Mouse (Mus musculus): Measurements from ENCODE around the gene Bcl2l1.

The Bcl2l1 gene

DNA sequence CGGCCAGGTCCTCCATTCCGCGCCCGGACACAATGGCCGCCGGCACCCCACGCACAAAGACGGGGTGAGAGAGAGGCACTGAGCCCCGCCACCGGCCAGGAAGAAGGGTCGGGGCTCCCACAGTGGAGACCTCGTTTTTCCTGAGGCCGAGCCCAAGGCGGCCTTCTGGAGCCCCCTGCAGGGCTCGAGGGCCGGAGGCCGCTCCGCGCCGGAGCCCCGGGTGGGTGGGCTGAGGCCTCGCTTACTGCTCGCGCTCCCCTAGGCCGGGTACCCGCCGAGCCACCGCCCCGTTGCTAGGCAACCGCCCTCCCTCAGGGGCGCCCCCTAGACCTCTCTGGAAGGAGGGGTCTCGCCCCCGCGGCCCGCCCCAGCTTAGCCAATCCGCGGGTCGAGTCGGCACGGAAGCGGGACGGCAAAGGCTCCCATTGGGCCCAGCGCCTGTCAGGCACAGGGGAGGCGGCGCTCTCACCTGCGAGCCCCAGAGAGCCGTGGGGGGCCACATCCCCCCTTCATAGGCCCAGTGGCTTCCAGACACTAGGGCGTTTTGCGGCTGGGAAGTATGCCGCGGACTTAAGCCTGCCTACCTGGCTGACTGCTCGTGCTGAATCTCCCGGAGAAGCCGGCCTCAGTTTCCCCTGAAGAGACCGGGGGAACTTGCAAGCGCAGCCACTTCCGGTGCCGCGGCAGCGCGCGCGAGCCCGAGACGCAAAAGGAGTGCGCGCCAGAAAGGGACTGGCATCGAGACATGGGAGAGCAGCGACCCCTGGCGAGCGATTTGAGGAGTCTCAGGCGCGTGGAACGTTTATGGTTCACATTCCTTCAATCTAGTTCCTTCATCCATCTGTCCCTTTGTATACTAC is at the start of gene Bcl2l1:
TSS of gene Bcl2l1 (minus strand) at position 710 of the 860 bp plus-strand sequence.
- under 1% methylated on average over 74 of the region's 74 CpGs for WGBS

DNA sequence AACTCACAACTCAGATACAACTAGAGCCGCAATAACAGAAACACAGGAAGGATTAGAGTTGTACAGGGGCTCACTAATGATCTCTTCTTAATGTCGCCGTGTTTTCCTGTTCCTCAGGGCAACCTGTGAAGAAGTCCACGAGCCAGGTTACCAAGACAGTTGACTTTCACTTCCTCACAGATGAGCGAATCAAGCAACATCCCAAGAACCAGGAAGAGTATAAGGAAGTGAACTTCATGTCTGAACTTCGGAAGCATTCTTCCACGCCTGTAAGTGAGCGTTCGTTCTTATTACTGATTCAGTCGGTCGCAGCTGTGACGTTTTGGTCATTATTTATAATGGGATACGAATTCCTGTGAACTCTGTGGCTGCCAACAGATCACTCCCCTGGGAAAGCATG is 49.4 kb upstream of the Bcl2l1 start:
- 89% methylated on average over 13 of the region's 13 CpGs for WGBS

DNA sequence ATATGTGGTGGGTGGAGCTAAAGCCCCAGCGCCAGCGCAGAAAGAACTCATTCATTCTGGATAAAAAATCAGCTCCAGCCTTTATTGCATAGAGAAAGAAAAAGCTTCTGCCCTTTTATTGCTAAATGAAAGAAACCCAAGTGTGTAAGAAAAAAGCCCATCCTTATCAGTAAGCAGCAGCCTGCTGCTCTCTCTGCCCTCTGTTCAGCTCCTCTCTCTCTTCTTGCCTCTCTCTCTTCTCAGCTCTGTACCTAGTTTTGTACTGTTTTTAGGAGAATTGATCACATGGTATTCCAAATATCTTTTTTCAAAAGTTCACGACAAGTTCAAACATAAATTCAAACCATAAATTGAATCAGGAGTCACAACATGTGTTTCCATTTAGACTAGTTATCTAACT is 46.7 kb upstream of the Bcl2l1 start:
- WGBS: 92% methylated on average over 3 of the region's 3 CpGs

DNA sequence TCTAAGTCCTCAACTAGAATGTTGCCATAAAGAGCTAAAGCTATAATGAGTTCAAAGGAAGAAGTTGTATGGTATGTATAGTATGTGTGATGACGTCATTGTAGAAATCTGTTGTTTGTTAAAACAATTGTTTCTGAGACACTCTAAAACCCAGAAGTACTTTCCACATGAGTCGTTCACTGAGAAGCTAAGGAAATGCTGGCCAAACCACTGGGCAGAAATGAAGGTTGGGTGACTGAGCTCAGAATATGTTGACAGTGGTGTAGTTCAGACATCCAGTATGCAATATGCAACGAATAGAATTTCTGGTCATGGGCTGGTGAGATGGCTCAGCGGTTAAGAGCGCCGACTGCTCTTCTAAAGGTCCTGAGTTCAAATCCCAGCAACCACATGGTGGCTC is 31.8 kb upstream of the Bcl2l1 start:
- WGBS: 93% methylated on average over 6 of the region's 6 CpGs

DNA sequence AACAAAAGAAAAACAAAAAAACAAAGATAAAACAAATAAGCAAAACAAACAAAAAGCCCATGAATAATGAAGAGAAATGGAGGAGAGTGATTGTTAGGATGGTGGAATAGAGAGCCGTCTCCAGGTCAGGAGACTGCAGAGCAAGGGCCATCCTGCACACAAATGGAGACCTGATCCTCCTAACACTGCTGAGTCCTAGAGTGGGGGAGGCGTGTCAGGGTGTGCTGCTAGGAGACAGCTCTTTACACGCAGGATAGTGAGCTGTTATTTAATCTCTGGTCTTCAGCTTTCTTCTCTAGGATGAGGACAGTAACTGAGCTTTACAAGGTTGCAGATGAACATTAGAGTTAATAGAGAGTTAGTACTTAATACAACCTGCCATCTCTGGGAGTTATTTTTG is 31.1 kb upstream of the Bcl2l1 start:
- 78% methylated on average over 3 of the region's 3 CpGs for WGBS

DNA sequence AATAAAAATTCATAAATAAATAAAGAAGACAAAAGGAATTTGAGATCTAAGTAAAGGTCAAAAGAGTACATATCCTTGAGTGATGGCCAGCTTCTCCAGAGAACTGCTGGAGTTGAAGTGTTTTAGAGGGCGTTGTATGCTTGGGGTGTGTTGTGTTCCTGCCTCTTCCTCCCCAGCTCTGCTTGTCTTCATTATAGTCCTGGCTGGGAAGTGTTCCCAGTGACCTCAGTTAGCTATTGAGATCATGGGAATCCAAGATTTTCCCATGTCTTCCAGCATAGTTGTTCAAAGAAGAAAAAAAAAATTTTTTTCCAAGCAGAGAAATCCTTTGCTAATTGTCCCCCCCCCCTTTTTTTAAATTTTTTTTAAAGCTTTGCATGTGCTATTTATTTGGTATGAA is 30.4 kb upstream of the Bcl2l1 start:
- WGBS: 80% methylated on average over 1 of the region's 1 CpGs

DNA sequence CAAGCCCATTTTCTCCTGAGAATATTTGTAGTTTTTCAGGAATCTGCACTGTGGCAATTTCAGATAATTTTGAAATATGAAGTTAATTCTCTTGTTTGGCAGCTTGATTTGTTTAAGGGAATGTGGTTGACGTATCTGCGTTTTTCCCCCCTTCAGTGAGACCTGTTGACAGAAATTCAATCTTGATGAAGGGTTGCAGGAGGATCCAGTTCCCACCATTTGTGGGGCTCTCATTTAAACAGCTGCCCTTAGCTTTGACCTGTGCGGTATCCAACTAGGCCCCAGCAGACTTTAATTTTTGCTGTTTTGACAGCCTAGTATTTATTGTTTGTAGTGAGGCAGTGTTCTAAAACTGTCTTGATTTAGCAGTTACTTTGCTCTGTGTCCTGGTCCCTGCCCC is 28.0 kb upstream of the Bcl2l1 start:
- 93% methylated on average over 3 of the region's 3 CpGs for whole genome bisulfite sequencing

DNA sequence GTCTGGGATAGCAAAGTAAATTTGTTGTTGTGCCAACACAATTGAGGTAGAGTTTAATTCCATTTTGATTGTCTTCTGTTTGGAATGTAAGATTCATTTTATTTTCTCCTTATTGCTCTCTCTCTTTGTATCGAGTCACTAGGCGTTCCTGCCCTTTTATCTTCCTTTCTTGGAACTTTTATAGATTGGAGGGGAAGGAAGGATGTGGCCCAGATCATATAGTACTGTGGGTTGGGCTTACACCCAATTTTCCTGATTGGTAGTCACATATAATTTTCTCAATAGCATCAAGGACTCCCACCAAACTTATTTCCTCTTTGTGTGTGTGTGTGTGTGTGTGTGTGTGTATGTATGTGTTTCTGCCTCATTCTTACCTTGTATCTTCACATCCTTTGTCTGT is 16.9 kb upstream of the Bcl2l1 start:
- WGBS: 8% methylated on average over 2 of the region's 2 CpGs

DNA sequence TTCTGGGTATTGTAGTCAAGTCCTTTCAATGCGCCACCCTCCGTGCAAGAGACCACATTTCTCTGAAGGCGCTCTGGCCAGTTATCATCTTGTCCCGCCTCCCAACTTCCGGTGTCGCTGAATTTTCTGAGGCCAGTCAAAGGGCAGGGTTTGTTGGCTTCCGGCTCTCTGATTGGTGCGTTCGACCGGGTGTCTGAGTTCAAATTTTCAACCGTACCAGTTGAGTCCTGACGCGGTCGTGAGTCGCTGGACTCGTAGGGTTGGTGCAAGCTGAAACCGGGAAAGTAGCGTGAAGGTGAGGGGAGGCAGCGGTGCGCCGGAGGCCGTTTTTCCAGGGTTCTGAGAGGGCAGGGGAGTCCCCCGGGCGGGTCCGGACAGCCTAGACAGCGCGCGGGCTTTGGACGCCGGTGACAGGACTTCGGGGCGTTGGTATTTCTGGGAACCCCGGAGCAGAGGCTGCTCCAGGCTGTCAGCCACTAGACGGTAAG is 16.3 kb upstream of the Bcl2l1 start, which contains the start of gene Tpx2:
TSS of gene Tpx2 (plus strand) at position 150 of the 488 bp plus-strand sequence.
- WGBS: under 1% methylated on average over 34 of the region's 34 CpGs

DNA sequence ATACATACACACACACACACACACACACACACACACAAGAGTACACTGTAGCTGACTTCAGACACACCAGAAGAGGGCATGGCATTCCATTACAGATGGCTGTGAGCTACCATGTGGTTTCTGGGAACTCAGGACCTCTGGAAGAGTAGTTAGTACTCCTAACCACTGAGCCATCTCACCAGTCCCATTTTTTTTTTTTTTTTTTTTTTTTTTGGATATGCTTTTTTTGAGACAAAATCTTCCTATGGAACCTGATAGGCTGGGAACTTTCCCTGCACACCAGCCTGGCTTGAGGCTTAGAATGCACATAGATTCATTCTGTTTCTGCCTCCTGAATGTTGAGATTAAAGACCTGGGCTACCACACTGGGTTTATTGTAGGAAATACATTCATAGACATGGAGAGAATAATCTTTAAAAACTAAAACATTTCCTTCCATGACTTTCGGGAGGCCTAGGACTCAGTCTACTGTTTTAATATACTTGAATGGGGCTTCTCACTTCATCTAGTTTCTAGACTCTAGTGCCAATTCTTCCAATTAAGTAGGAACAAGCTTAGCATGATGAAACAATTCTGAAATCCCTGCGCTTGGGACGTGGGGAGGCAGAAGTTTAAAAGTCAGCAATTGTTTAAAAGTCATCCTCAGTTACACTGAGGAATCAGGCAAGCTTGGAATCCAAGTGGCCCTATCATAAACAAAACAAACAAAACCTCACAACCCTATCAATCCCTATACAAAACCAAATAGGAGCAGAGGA is 15.7 kb upstream of the Bcl2l1 start:
- WGBS: 12% methylated on average over 3 of the region's 3 CpGs

DNA sequence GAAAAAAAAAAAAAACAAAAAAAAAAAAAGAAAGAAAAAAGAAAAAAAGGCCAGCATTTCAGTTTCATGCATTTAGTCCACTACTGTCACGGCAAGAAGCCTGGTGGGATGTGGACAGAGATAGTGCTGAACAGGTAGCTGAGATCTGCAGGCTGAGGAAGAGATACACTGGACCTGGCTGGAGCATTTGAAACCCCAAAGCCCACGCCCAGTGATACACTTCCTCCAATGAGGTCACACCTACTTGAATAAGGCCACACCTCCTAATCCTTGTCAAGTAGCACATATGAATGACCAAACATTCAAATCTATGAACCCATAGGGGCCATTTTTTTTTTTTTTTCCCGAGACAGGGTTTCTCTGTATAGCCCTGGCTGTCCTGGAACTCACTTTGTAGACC is 11.2 kb upstream of the Bcl2l1 start:
- WGBS: 78% methylated on average over 3 of the region's 3 CpGs

DNA sequence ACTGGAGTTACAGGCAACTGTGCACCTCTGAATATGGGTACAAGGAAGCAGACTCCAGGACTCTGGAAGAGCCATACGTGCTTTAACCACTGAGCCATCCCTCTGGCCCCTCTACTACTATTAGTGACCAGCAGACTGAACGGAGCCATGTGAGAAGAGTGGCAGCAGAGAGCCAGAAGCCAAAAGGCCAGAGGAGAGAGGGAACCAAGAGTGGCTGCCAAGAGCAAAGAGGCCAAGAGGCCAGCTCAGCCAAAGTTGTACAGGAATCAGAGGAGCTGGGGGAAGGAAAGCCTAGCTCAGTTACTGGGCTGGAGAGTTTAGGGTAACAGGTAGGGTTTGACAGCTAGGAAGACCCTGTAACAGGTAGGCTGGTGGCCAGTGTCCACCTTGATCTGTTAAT is 7.7 kb upstream of the Bcl2l1 start:
- WGBS: 75% methylated on average over 2 of the region's 2 CpGs

DNA sequence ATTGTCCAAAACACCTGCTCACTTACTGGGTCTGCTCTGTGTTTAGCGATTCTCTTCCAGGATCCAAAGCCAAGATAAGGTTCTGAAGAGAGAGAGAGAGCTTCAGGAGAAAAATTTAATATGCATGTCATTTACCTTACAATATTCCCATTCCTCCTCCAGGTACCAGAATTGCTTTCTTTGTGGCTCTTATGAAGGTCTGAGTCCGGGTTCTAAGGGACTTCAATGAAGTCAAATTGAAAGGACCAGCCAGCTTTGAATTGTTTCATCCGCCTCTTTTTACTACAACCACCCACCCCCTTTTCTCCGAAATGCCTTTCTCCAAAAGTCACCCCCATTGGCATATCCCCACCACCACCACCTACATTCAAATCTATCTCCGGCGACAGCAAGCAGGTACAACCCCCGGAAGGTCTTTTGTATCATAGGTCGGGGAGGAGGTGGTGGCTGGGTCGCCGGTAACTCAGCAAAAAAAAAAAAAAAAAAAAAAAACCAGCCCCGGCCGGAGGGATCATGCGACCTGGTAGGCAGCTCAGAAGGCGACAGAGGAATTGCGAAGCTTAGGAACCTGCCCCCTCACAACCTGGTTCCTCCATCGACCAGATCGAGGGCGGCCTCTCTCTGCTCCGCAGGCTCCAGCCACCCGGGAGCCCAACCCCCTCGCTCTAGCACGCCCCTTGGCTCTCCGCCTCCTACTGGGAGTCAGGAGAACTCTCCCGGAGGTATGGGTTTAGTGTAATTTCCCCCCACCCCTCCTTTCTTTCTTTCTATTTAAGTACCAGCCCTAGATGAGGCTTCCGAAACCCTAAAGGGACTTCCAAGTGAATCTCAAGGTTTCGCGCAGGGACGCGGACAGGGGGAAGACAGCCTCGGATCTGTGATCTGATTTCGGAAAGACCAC is 1.3 kb downstream of the Bcl2l1 start:
- under 1% methylated on average over 31 of the region's 31 CpGs for WGBS

DNA sequence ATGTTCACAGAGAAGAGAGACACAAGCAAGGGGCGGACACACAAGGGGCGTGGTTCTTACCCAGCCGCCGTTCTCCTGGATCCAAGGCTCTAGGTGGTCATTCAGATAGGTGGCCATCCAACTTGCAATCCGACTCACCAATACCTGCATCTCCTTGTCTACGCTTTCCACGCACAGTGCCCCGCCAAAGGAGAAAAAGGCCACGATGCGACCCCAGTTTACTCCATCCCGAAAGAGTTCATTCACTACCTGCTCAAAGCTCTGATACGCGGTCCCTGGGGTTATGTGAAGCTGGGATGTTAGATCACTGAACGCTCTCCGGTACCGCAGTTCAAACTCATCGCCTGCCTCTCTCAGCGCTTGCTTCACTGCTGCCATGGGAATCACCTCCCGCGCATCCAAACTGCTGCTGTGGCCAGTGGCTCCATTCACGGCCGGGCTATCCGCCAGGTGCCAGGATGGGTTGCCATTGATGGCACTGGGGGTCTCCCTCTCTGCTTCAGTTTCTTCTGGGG is 2.1 kb downstream of the Bcl2l1 start:
- 42% methylated on average over 23 of the region's 23 CpGs for WGBS

DNA sequence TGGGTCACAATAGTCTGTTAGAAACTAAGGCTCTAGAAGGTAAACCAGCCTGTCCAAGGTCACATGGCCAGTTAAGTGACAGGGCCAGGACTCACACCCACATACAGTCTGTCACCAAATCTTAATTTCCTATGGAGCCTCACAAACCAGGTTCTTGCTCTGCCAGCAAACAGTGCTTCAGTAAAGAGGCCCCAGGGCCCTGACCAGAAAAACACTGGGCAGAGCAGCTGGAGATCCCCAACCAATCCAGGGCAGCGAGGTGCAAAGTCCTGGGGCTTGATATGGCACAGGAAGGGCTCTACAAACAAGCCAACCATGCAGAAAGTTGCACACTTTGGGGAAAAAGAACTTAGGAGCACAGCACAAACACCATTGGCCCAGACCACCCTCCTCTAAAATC is 3.0 kb downstream of the Bcl2l1 start:
- 21% methylated on average over 1 of the region's 1 CpGs for WGBS

DNA sequence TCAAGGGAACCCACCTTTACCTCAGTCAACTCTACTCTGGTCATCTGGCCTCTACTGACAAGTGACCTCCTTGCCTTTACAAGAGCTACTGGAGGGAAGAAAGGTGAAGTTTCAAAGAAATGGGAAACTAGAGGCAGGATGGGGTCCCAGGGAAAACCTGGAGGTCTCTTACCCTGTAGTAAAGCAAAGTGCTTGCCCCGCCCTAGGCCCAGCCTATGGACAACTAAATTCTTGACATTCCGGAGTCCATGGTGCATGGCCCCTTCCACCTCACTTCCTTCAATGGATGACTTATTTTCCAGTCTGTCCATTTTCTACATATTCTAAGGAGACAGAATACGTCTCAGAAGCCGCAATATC is 3.5 kb downstream of the Bcl2l1 start:
- 69% methylated on average over 4 of the region's 4 CpGs for WGBS

DNA sequence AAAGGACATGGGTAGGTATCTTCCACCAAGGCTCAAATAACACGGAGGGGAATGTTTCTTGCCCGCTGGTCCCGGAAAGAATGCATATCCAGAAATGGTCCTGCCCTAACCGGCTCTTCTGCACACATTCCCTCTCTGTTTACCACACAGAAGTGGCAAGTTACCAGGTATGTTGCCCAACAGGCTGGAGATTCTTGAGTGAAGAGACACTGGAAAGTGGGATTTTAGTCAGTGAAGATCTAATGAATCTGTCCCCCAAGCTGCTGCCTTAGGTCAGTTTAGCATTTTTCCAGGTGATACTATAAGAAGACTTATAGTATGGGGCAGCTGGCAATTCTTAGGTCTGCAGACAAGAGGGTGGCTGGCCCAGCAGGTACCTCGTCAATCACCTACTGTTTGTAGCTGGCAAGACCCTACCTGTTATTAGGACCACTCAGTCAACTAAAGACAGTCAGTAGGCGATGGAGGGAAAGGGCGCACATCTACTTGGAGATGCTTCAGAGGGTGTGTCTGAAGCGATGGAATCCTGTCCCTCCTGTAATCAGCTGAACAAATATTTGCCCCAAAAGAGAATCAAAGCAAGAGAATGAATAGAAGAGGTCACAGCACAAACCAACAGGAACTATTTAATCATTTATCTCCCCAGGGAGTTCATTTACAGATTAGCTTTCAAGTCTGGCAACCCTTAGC is 4.1 kb downstream of the Bcl2l1 start:
- 62% methylated on average over 8 of the region's 8 CpGs for WGBS

DNA sequence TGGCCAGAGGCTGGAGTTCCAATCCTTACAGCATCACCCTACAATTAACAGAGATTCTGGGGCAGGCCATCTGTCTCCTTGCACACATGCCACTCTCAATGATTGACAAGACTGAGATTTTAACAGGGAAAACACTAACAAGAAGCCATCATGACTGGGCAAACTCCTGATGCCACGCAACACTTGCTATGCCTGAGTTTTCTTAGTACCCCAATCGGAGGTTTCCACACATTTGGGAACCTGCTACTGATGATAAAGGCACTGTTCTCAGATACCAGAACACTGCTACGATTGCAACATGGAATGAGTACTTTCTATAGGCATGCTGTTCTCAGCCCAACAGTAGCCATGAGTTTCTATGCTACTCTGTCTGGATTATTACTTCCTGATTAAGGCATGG is 5.0 kb downstream of the Bcl2l1 start:
- 45% methylated on average over 3 of the region's 3 CpGs for WGBS

DNA sequence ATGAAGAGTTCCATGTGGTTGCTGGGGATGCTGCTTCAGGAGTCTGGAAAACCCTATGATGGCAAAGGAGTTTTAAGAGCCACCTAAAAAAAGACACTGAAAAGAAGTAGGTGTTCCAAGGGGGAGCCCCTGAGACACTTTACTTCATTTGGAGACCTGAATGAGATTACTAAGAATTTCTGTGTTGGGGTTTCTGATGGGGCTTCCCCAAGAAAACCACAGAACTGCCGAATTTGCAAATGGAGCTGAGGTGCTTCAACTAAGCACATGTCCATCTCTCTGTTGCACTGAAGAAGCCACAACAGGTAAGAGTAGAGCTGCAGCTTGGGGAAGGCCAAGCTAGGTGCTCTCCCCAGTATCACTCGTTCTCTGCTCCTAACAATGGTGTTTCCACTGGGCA is 5.8 kb downstream of the Bcl2l1 start:
- WGBS: 71% methylated on average over 2 of the region's 2 CpGs

DNA sequence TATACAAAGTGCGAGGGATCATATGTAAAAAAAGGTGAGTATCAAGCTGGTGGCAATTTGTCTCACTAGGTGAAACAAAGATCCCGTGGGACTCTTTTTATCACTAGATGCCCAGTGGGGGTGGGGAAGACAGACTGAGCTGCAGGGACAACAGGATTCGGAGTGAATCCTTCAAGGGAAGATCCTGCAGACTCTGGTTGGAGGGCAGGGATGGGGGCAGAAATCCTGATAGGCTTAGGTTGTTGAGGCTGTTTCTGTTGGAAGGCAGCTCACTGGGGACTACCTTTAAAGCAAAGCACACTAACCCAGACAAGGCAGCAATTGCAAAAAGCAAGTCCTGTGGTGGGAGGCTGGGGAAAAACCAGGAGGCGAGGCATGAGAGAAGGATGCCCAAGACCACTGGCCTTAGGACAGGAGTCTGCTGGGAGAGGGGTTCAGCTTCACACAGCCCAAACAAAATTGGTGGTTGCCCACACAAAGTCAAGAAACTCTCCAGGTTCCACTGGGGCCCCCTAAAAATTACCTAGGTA is 6.3 kb downstream of the Bcl2l1 start:
- 76% methylated on average over 4 of the region's 4 CpGs for WGBS

Measured in cerebral cortex, adult 2 months (tissue).